Mouse (Mus musculus) stomach, postnatal 0 days (tissue): ENCODE measurements around the gene Tmpo. TPM values are rescaled to one million over a fixed set of nuclear protein-coding genes. Genes with fewer than 3 reads are reported as not detected.
A peak's percentile ranks its signal among the peaks of the same experiment; 100 is the strongest.
"Not testable (repeated sequence)": the region's sequence is repeated elsewhere in the genome, so short reads cannot be mapped to it uniquely, and the experiment has no call there.

Experiments used
- ATAC-seq: fragments of 200-750 bp; cut with Nextera tagmentation; 2 replicates; pipeline ENCODE4 v1.8.0; 2017; ENCODE audit not compliant: low FRiP score, low TSS enrichment
- DNase-seq: peaks from one replicate; pipeline ENCODE4 v3.0.0-alpha.2; 2016; ENCODE audit warnings: low spot score
- H3K27ac ChIP-seq: fragments of 300-500 bp; sonication (generic); replicated peaks from 2 replicates; pipeline ENCODE4 v1.5.1; 2014; ENCODE audit warnings: mild to moderate bottlenecking, control low read depth
- H3K27me3 ChIP-seq: fragments of 300-500 bp; sonication (generic); 2 replicates; pipeline ENCODE4 v1.6.1; 2014; ENCODE audit warnings: low read length; ENCODE audit not compliant: control insufficient read depth, insufficient read depth
- H3K36me3 ChIP-seq: fragments of 300-500 bp; sonication (generic); 2 replicates; pipeline ENCODE4 v1.6.1; 2014; ENCODE audit warnings: low read length, mixed read lengths; ENCODE audit not compliant: control insufficient read depth, insufficient read depth
- H3K4me1 ChIP-seq: fragments of 300-500 bp; sonication (generic); replicated peaks from 2 replicates; pipeline ENCODE4 v1.6.1; 2014; ENCODE audit warnings: antibody characterized with exemption; ENCODE audit not compliant: control insufficient read depth, insufficient read depth
- H3K4me2 ChIP-seq: fragments of 300-500 bp; sonication (generic); replicated peaks from 2 replicates; pipeline ENCODE4 v1.6.1; 2014; ENCODE audit warnings: low read depth, mild to moderate bottlenecking, control low read depth, moderate library complexity
- H3K4me3 ChIP-seq: fragments of 300-500 bp; sonication (generic); 2 replicates; pipeline ENCODE4 v1.5.1; 2014; ENCODE audit warnings: low read depth, low read length, control low read depth
- H3K9ac ChIP-seq: fragments of 300-500 bp; sonication (generic); 2 replicates; pipeline ENCODE4 v1.6.1; 2014; ENCODE audit warnings: mild to moderate bottlenecking, low read length, control low read depth, mixed read lengths
- H3K9me3 ChIP-seq: fragments of 300-500 bp; sonication (generic); 2 replicates; pipeline ENCODE4 v1.6.1; 2016; ENCODE audit warnings: low read length; ENCODE audit not compliant: control insufficient read depth
- CTCF ChIP-seq: IDR thresholded peaks from 2 replicates; pipeline ENCODE4 v1.5.1; 2016; ENCODE audit warnings: antibody characterized with exemption, low read depth, mild to moderate bottlenecking, moderate library complexity
- EP300 ChIP-seq: optimal IDR thresholded peaks from 2 replicates; pipeline ENCODE3; 2016; ENCODE audit warnings: antibody characterized with exemption
- WGBS: fragments of 180-500 bp; shearing (Covaris S2); extraction: QIAGEN DNeasy Blood & Tissue Kit; methylation state at CpG from one replicate; pipeline ENCODE4 v1.1.7; 2014; 5-methylcytosine and 5-hydroxymethylcytosine counted together
- polyA plus RNA-seq: library from polyadenylated mRNA; unstranded; fragments of >200 nt; fragmentation: Nextera tagmentation; extraction: Ambion mirVana; gene quantifications from 2 replicates; pipeline ENCODE4 v1.2.1, GENCODE M21; 2015

The Tmpo gene
- polyA plus RNA-seq, 1 experiment from 2014 or later: 57.1 TPM

- Histone ChIP-seq H3K9ac (no peak overlapping the region), H3K36me3 (no peaks in the 10 kb centered on the region), H3K4me2 (no peak overlapping the region), H3K9me3 (no peaks in the 10 kb centered on the region), H3K27me3 (no peaks in the 10 kb centered on the region), H3K27ac (no peak overlapping the region), H3K4me1 (0 out of 2 replicates have a peak, but pooled peaks cover 2% of the 10 kb centered on the region), H3K4me3 (no peak overlapping the region)
- ATAC-seq (no peak), DNase-seq (no peak)
- TF ChIP-seq CTCF: no peak
- no peak for TF ChIP-seq EP300
- WGBS: 82% methylated on average over 6 of the region's 6 CpGs
These were observed 8.4 kb upstream of the Tmpo start for GRCm38 (mm10) chr10:91189476-91189875.

GRCm38 (mm10) chr10:91188684-91189287 lies 7.7 kb upstream of the Tmpo start:
- no peak overlapping the region for H3K4me3 ChIP-seq
- no peak for DNase-seq
- H3K4me2 ChIP-seq: no peak overlapping the region
- H3K36me3 ChIP-seq: no peaks in the 10 kb centered on the region
- 74% methylated on average over 5 of the region's 5 CpGs for WGBS
- H3K9me3 ChIP-seq: no peaks in the 10 kb centered on the region
- 0 out of 2 replicates have a peak, but pooled peaks cover 2% of the 10 kb centered on the region for H3K4me1 ChIP-seq
- no peaks in the 10 kb centered on the region for H3K27me3 ChIP-seq
- H3K27ac ChIP-seq: no peak overlapping the region
- no peak for TF ChIP-seq EP300
- no peak for ATAC-seq
- H3K9ac ChIP-seq: no peak overlapping the region

DNA sequence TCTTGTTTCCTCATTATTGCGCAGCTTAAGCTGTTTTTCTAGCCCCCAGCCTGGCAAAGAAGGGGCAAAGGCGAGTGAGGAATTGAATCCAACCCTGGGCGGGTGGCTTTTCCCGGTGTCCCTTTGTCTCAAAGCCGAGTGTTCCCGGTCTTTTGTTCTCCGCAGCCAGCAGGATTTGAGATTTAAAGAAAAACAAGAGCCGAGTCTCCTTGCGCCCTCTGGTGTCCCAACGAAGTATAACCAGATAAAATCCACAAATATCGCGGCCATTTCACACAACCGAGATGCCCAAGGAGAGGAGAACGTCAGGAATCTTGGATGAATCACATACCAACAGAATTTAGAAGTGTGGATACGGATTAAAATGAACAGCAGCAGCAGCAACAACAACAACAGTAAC lies 6.8 kb upstream of the Tmpo start:
- H3K4me2 ChIP-seq: peak overlapping the region; percentile 71
- peak; percentile 84 for DNase-seq
- H3K4me1 ChIP-seq: 0 out of 2 replicates have a peak, but pooled peaks cover 2% of the 10 kb centered on the region
- WGBS: under 1% methylated on average over 15 of the region's 15 CpGs
- no peaks in the 10 kb centered on the region for H3K9me3 ChIP-seq
- H3K9ac ChIP-seq: peak overlapping the region; percentile 69
- peak overlapping the region; percentile 44 for H3K4me3 ChIP-seq
- no peaks in the 10 kb centered on the region for H3K27me3 ChIP-seq
- no peak for TF ChIP-seq EP300
- TF ChIP-seq CTCF: peak; percentile 91
- H3K36me3 ChIP-seq: no peaks in the 10 kb centered on the region
- ATAC-seq: no peak; the same call in 1 of the 2 replicates
- H3K27ac ChIP-seq: peak overlapping the region; percentile 65

- Histone ChIP-seq H3K27ac (peak overlapping the region; percentile 65), H3K27me3 (no peaks in the 10 kb centered on the region), H3K9ac (peak overlapping the region; percentile 69), H3K9me3 (no peaks in the 10 kb centered on the region), H3K36me3 (no peaks in the 10 kb centered on the region), H3K4me2 (peak overlapping the region; percentile 71), H3K4me3 (peak overlapping the region; percentile 44), H3K4me1 (0 out of 2 replicates have a peak, but pooled peaks cover 2% of the 10 kb centered on the region)
- 31% methylated on average over 10 of the region's 10 CpGs for WGBS
- ATAC-seq (no peak), DNase-seq (peak; percentile 15)
- TF ChIP-seq CTCF (no peak), EP300 (no peak)
These were observed 6.2 kb upstream of the Tmpo start for GRCm38 (mm10) chr10:91187349-91187748.

DNA sequence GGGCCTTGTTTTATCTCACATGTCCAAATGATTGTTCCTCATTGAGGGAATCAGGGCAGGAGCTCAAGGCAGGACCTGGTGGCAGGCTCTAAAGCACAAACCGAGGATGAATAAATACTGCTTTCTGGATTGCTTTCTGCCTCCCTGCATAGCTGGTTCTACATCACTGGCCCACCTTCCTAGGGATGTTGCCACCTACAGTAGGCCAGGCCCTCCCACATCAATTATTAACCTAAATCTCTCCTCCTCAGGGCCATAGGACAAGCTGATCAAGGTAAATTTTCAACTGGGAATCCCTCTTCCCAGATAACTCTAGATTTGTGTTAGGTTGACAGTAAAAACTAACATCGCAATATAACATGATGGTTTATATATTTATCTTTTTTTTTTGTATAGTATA lies 4.6 kb upstream of the Tmpo start:
- H3K4me1 ChIP-seq: 0 out of 2 replicates have a peak, but pooled peaks cover 2% of the 10 kb centered on the region
- TF ChIP-seq EP300 (no peak), CTCF (no peak)
- H3K27ac ChIP-seq: no peak overlapping the region
- no peak overlapping the region for H3K4me3 ChIP-seq
- 91% methylated on average over 2 of the region's 2 CpGs for WGBS
- H3K4me2 ChIP-seq: no peak overlapping the region
- H3K9me3 ChIP-seq: no peaks in the 10 kb centered on the region
- DNase-seq (no peak), ATAC-seq (no peak)
- H3K36me3 ChIP-seq: no peaks in the 10 kb centered on the region
- no peak overlapping the region for H3K9ac ChIP-seq
- no peaks in the 10 kb centered on the region for H3K27me3 ChIP-seq

DNA sequence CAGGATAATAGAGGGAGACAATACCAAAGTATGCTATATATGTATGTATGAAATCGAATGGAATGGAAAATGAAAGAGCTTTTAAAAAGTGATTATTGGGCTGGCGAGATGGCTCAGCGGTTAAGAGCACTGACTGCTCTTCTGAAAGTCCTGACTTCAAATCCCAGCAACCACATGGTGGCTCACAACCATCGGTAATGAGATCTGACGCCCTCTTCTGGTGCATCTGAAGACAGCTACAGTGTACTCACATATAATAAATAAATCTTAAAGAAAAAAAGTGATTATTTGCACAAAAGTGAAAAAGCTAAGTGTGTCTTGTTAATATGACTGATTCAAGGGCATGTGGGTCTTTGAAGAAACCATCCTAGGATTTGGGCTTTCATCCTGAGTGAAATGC lies 3.8 kb upstream of the Tmpo start:
- not testable (repeated sequence) for H3K36me3 ChIP-seq, DNase-seq, H3K27ac ChIP-seq, ATAC-seq, H3K9me3 ChIP-seq, H3K4me1 ChIP-seq, H3K9ac ChIP-seq, H3K4me2 ChIP-seq, H3K4me3 ChIP-seq, H3K27me3 ChIP-seq
- WGBS: 70% methylated on average over 5 of the region's 5 CpGs
- TF ChIP-seq CTCF: peak; percentile 54
